Mouse (Mus musculus) duodenum, adult 2 months (tissue): ENCODE measurements around the gene Gsx1. TPM values are rescaled to one million over a fixed set of nuclear protein-coding genes. Genes with fewer than 3 reads are reported as not detected.

Experiments used
- polyA plus RNA-seq: library from polyadenylated mRNA; depleted of rRNA; stranded (reverse); fragments of >200 nt; gene quantifications from 2 replicates; pipeline ENCODE4 v1.2.3, GENCODE M21; 2012; ENCODE audit warnings: low replicate concordance; rRNA removed

Gsx1 gene
- polyA plus RNA-seq, result not detected in 2 replicates

GRCm38 (mm10) chr5:147188571-147188975 lies at the start of gene Gsx1:
TSS of gene Gsx1 (plus strand) at chr5:147188696.

Other genes starting within 250 kb of the Gsx1 start
- 37.9 and 54.5 TPM in 2 replicates for gene Gtf3a, start 240.0 kb upstream of the Gsx1 start, polyA plus RNA-seq
- gene Mtif3, start 224.9 kb upstream of the Gsx1 start, polyA plus RNA-seq, result 9.6 and 12.9 TPM in 2 replicates
- 35.2 and 35.4 TPM in 2 replicates for gene Lnx2, start 112.1 kb upstream of the Gsx1 start, polyA plus RNA-seq
- 27.9 and 43.8 TPM in 2 replicates for gene Polr1d, start 111.6 kb upstream of the Gsx1 start, polyA plus RNA-seq
- gene Pdx1, start 81.3 kb downstream of the Gsx1 start, polyA plus RNA-seq, result 0.90 and 87.7 TPM in 2 replicates
- 145 and 417 TPM in 2 replicates for gene Cdx2, start 118.6 kb downstream of the Gsx1 start, polyA plus RNA-seq
- 5.0 and 5.2 TPM in 2 replicates for gene Urad, start 133.7 kb downstream of the Gsx1 start, polyA plus RNA-seq
- gene Flt3, start 211.8 kb downstream of the Gsx1 start, polyA plus RNA-seq, result 0.23 and 0.32 TPM in 2 replicates
- 6.2 and 8.6 TPM in 2 replicates for gene Pan3, start 241.5 kb downstream of the Gsx1 start, polyA plus RNA-seq